Mouse (Mus musculus) heart, postnatal 14 days (tissue): ENCODE measurements at regions not wholly inside any gene's neighbourhood (a gene's known extent, or its start where the extent isn't known, plus 50 kb on each side); places are given as distances from the start of the nearest gene placed in this dataset.
"Not testable (repeated sequence)": the region's sequence is repeated elsewhere in the genome, so short reads cannot be mapped to it uniquely, and the experiment has no call there.

Source experiments
- DNase-seq, 2 experiments: peaks; one replicate each; pipeline ENCODE4 v3.0.0; 2021 to 2022
- intact Hi-C: fragments of 180-260 bp; cut with DNase I; formaldehyde crosslinking; loops from one replicate; pipeline ENCODE4 v1.15.1; 2025

DNA sequence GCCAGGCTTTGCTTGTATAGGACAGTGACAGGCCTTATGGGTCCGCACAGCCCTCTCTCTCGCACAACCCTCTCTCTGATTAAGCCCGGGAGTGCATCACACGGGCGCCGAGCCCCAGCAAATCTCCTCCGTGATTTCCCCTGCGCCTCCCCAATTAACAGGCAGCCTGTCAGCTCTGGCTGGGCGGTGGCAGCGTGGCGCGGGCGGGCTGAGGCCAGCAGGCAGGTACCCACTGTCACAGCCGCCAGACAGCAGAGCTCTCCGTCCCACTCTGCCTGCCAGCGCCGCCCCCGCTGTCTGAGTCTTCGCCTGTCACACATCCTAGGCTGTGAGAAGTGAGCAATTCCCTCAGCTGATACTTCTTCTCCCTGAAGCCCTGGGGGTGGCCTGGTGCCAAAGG, 196.6 kb upstream of the Zfp703 start:
- intact Hi-C loops, result no loop called here
- peak in 1 of 2 experiments; percentile 3 for DNase-seq

DNA sequence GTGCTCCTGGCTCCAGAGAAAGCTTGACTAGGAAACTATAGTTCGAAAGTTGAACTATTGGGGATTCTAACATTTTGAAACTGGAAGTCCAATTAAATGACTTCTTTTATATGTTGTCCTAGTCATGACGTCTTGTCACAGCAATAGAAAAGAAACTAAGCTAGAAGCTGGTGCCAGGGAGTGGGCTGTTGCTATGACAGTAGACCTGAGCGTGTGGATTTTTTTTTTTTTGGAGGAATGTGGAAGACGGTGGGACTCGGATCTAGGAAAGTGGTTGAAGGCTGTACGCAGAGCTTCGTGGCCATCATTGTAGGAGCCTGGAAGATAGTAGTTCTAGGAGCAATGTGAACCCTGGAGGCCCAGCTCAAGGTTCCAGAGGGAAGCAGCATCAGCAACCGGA, 194.2 kb upstream of the Zfp703 start:
- intact Hi-C loops, DNase-seq: not testable (repeated sequence)

DNA sequence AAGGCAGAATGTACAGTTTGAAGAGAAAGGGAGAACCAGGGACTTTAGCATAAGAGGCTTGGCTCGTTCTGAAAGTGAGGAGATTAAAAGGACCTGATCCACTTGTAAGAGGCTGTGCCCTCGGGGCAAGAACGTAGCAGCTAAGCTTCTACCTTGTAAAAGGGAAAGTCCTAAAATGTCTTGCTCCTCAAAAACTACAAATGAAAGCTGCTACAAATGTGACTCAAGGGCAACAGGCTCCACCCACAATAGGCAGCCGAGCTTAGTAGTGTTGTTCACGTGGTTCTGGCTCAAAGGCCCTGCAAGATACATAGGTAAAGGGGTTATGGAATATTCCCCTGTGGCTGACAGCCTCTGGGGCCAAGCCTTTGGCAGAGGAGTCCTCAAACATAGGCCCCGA, 192.7 kb upstream of the Zfp703 start:
- no peak for DNase-seq

DNA sequence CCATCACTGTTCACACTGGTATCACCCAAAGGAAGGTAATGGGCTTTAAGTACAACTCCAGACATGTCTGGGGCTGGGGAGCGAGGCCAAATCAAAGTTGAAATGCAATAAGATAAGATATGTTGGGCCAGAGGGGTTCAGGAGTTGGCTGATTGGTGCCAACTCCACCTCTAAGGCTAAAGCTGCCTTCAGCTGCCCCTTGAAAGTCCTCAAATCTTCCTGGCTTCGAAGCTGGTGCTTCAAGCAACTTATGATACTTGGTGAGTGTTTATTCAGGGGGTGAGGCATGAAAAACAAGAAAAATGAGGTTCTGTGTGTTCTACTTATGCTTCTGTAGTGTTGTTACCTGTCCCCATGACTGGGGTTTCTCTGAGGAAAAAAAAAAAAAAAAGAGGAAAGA, 185.3 kb upstream of the Zfp703 start:
- DNase-seq, result no peak

More for the DNA sequence above, 192.7 kb upstream of the Zfp703 start:
- intact Hi-C loops, result no loop called here

DNA sequence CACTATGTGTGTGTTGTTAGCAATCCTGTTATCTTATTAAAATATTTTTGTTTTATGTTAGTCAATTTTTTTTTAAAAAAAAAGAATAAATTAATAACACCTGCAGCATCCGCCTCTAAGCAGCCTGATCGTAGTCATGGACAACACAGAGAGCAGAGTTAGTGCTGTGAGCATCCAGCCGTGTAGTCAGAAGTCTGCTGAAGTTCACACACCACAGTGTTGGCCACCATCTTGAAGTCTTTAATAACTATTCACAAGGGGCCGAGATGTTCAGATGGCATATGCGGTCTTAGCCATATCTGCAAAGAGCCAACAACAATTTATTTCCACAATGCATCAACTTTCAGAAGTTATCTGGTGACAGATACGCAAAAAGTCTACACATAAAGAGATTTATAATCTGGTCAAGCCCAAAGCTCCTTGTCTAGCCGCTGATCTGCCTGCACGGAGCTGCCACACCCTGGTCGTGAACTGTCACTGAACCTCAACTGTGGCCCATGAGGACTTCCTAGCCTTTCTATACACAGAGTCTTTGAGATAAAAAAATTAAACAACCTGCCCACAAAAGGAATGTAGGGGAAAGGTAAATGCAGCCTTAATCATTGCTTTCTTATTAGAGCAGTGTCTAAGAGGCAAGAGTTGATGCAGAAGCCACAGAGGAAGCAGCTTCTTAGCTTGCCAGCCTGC, 183.4 kb upstream of the Zfp703 start:
- no peak for DNase-seq
- intact Hi-C loops, result no loop called here

More for the DNA sequence above, 185.3 kb upstream of the Zfp703 start:
- intact Hi-C loops, result no loop called here

DNA sequence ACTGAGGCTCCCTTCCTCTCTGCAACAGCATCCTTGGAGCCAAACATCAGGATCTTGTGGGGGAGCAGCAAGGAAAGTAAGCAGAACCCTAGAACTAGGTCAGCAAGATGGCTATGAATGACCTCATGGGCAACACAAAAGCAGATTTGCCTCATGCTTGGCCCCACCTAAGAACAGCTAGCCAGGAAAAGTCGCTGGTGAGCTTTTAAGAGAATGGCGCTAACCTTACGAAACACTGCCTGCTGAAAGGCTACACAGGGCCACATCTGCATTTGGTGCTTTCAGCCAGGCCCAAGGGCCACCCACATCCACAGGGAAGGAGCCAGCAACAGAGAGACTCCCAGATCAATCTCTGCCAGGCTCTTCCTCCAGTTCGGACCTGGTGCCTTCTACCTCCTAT, 182.7 kb upstream of the Zfp703 start:
- intact Hi-C loops, result no loop called here
- DNase-seq, result no peak

DNA sequence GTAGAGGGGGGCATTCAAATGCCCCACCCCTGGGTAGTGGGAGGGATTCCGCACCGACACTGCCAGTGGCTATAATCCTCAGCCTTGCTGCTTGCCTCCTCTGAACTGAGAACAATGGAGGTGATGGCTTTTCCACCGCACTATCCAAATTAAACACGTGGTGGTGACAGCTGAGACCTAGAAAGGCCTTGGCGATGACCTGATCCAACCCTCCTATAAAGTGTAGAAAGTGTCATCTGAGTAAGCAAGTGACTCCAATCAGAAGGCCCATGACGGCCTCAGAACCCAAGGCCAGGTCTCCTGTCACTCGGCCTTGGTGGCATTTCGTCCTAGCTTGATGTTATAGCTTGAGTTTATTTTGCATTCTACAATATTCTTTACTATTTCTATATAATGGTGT, 181.5 kb upstream of the Zfp703 start:
- intact Hi-C loops, result no loop called here

DNA sequence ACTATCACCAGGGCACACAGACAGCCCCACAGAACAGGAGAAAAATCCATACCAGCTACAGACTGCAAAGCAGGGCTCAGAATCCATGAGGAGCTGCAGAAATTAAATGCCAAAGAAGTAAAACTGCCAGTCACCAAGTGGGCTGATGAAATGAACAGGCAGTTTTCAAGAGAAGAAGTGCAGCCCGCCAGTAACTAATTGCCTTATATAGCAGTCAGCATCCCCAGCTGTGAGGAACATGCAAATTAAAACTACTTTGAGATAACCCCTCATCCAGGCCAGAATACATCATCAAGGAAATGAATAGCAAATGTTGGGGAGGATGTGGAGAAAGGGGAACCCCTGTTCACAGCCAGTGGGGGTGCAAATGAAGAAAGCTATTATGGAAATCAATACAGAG, 177.3 kb upstream of the Zfp703 start:
- intact Hi-C loops, result no loop called here

More for the DNA sequence above, 181.5 kb upstream of the Zfp703 start:
- no peak for DNase-seq

DNA sequence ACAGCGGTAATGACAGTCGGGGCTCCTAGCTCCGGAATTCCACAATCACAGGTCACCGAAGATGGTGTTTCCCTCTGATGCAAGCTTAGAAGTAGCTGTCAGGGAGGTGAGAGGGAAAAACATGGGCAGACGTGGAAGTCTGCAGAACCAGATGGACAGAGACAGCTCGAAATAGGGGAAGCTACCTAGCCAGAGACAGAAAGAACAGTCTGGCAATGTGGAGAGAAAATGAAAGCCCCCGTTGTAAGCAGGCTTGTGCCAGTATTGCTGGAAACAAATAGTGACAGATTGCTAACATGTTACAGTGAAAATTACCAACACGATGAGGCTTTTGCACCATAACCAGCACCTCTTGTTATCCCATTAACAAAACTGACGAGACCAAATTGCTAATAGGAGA, 173.0 kb upstream of the Zfp703 start:
- intact Hi-C loops, result no loop called here
- no peak for DNase-seq

More for the DNA sequence above, 177.3 kb upstream of the Zfp703 start:
- no peak for DNase-seq

DNA sequence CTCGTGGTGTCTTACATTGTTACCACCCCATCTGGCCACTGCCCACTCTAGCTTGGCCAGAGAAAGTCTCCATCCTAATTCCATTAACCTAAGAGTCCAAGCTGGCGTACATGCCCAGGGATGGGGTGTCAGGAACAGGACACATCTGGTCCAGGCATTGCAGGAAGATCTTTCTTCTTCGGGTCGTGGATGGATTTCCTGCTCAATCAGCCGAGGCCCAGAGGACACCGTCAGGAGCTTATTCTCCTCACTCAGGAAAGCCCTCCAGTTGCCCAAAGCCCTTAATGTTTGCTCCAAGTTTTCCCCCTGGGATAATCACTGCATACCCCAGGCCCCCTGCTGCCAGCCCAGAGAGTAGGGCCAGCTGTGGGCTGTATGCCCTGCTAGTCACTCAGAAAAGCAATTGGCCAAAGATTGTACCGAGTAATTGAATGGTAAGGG, 172.2 kb upstream of the Zfp703 start:
- intact Hi-C loops, result no loop called here
- DNase-seq, result no peak

DNA sequence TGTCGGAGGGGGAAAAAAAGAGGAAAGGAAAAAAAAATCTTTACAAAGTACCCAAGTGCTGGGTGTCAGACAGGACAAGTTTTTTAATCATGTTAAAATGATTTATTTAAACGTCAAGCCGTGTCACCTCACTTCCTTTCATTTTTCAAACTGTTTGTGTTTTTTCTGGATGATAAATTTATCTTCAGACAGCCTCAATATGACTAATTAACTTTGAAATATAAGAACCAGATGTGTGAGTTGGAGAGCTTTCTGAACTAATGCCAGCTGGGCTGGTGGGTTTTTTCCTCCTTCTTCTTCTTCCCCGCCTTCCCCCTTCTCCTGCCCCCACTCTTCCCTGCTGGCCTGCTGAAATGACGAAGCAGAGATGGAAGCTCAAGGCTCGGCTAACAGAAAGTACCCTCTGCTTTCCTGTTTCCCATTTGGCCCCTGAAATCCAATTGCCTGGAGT, 171.7 kb upstream of the Zfp703 start:
- intact Hi-C loops, result no loop called here
- peak in 1 of 2 experiments; percentile 21 for DNase-seq

DNA sequence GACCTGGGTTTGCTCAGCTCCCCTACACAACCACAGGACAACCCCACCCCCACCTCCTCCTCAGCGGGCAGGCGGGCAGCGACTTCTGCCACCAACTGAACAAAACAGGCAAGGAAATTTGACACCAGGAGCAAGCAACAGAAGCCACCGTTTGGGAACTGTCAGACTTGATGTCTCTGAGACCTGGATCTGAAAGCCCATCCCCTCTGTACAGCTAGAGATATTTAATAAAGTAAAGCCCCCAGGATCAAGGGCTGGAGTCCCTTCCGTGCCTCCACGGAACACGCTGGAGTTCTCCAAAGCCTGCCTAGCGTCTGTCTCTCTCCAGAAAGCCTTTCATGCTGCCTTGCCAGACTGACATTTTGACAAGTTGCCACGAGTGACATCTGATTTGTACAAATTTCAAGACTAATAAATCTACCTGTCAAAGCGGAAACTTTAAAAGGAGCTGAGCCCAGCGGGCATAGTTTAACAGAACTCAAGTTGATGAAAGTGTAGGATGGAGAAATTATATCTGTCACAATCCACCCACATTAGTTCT, 168.9 kb upstream of the Zfp703 start:
- no peak for DNase-seq
- intact Hi-C loops, result no loop called here

DNA sequence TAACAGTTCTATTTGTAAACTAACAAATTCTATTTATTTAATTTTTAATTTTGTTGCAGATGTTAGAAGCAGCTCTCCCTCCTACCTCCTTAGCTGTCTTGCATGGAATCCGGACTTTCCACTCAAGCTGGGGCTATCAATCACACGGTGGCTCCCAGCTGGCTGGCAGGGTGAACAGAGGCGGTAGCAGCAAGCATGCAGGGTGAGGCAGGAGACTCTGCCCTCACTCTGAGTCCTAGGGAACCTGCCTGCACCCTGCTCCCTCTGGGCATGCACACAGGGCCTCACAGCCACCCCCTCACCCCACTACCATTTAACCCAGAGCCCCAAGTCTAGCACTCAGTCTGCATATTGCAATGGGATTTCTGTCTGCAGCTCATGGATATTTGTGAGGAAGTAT, 168.4 kb upstream of the Zfp703 start:
- intact Hi-C loops, result no loop called here
- DNase-seq, result no peak

DNA sequence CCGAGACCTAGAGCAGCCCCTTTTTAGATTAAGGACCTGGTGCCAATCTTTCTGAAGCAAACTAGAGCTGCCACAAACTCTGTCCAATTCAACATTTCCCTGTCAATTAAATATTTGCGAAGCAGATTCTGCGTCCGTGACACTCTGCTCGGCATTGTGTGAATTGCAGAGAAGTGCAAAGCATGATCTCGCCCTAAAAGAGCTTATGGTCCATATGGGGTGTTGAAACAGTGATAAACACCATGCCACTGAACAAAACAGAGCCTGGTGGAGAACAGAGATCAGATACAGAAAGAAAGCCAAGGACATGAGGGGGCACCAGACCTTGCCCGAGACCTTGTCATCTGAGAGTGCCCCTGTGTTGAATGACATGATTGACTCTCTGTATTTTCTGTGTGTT, 167.2 kb upstream of the Zfp703 start:
- intact Hi-C loops, result no loop called here
- no peak for DNase-seq

DNA sequence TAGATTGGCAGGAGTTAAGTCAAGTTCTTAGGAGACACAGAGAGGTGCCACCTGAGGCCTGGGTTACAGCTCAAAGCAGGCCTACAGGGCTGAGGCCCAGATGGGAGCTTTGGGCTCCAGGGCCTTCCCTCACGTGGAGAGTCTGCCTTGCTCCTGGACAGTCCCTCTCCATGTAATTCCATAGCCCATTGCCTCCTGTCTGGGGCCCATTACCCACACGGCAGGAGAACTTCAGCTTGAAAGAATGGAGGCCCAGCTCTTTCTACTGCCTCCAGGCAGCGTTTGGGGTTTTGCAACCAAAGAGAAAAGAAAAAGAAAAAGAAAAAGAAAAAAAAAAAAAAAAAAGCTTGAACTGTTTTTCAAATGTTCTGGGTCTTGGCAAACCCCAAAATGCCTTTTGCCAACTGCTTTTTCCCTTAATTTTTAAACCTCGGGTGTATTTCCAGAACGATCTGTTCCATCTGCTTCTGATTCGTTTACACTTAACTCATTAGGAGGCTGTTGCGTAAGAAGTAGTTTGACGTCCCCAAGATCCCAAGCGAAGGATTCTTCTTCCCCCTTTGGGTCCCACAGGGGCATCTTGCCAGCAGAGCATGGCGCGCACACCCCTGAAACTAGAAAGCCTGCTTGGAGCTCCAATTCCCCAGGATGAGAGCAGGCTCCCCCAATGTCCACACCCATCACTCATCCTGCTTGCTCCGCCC, 165.4 kb upstream of the Zfp703 start:
- DNase-seq, result peak; percentile 44 to 59
- intact Hi-C loops, result no loop called here

DNA sequence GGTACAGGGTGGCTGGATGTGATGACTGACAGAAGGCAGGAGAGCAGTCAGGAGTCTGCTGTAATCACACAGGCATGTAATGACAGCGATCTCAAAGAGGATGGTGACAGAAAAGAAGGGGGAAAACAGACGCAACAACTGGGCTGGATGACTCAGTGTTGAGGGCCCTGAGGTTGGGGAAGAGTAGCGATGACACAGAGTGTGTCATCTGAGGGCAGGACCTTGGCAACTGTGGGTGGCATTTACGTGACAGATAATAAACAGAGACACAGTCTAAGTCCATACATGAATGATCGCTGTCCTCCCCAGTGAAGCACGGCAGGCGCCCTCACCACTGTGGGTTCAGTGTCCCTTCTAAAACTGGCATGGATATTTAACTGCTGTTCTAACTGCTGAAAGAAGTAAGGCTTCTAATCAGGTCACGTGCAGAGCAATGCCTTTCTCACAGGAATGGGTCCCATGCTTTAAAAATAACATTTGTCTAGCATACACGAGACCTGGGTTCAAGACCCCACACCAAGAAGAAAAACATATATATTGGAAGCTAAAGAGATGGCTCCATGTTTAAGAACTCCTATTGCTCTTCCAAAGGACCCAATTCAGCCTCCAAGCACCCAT, 163.8 kb upstream of the Zfp703 start:
- no peak for DNase-seq
- intact Hi-C loops, result no loop called here

DNA sequence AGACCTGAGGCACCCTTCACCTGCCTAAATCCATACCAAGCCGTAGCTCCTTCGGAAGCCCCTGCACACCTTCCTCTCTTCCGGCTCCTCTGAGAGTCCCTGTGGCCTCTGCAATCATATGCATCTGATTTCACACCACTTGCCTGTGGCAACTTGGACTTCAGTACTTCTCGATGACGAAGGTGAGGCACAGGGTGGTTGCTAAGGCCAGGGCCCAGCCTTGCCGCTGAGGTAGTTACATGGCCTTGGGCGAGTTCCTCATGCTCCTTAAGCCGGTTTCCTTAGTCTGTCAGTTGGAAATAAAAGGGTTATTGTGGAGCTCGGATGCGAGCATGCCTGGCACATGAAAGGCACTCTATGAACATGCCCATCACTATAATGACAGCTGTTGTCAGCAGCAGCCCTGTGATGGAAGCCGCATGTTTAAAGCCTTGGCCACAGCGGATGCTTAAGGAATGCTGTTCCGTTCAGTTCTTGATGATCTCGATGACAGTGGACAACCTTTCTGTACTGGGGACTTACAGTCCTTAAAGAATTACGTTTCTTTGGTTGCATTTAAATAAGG, 162.0 kb upstream of the Zfp703 start:
- intact Hi-C loops, result no loop called here
- DNase-seq, result no peak

DNA sequence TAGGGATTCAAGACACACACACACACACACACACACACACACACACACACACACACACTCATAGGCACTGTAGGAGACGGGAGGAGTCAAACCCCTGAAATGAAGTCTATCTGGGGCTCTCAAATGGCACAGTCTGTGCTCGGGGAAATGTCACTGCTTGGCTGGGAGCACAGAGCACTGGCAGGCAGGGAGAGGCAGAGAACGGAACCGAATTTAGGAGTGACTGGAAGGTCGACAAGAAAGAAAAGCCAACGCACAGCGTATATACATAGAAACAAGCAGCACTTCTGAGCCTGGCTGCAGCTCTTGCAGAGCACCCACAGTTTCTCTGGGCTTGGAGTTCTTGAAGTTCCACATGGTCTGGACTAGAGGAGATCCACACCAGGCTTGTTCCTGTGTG, 160.1 kb upstream of the Zfp703 start:
- intact Hi-C loops, result no loop called here
- no peak for DNase-seq

DNA sequence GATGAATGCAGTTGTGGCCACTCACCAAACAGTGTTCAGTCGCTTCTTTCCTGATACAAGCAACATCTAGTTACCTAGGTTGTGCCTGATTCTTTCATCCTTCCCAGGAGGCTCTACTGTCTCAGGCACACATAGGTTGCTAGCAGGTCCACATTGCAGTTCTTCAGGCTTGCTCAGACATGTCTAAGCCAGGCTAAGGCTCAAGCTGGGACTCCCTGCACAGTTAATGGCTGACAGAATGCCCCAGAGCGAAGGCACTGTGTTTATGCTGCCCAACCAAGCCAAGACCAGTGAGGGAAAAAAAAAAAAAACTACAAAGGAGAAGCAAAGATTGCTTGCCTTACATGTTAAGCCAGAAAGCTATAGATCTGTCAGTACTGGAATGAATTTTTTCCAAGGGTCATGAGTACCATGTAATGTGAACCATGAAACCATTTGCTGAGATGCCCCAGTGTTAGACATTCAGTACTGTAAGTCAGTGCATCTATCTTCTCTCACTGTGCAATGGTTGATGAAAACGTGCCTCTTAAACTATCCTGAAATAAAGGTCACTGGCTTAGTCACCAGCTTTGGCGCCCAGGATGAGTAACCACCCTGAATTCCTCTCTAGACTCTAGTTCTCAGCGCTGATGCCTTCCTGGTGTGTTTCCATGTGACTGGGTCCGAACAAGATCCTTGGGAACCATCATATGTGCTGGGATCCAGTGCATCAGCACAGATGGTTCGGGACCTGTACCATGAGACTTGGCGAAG, 152.8 kb upstream of the Zfp703 start:
- intact Hi-C loops, result no loop called here
- no peak for DNase-seq

DNA sequence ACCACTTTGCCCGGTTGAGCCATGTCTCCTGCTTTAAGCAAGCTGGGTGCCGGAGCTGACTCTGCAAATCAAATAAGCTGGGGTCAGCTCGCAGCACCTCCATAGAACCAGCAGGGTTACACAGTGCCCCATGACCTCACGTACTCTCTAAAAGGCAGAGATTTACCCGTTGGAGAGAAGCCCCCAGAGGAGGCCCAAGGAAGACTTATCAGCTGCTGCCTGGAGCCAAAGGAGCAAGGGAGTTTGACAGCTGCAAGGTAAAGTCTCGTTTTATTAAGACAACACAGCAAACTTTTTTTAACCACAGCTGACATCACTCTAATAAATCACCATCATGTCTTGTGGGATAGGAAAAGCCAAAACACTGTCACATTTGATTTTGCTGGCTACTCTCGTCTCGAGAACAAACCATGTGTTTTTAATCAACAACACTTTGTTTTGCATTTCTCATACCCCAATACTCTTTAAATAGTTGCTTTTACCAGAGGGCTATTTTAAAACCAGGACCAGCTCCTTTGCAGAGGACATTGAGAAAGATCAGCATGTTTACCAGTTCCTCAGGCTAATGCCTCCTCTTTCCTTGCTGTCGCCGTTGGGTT, 148.7 kb upstream of the Zfp703 start:
- DNase-seq, result no peak
- intact Hi-C loops, result no loop called here
